In genomic region chr15:95802762-95803161, GRCm38 (mm10) we compare ENCODE assay signal across 9 mouse cellular contexts. TPM values are rescaled to one million over a fixed set of nuclear protein-coding genes. Genes with fewer than 3 reads are reported as not detected.
DNase-seq lines count a peak whose midpoint lies in the region; ATAC-seq and TF ChIP-seq lines count a peak whose summit lies in the region.
"Had no signal": no experiment of that assay in that cellular context is flagged by ENCODE, and none has a peak within 500 bp of the region (broad histone marks: within the 10 kb centered on the region; RNA-seq: fewer than 3 reads in every experiment).

No protein-coding gene starts in this region.

- TF ChIP-seq POLR2A in ES-Bruce4 (IDR thresholded peaks at IDR 0.05; ENCODE audit: insufficient read depth, low read length) = no peak

- no peak for TF ChIP-seq EP300 in ES-Bruce4 (IDR thresholded peaks at IDR 0.05; ENCODE audit: insufficient read depth, low read depth, low read length)

- TF ChIP-seq CTCF in ES-Bruce4 (IDR thresholded peaks at IDR 0.05; ENCODE audit: low read depth, low read length) = no peak
- TF ChIP-seq CTCF in kidney, postnatal 0 days (IDR thresholded peaks at IDR 0.05; ENCODE audit: low read depth) = no peak

- 80% methylated on average over 2 of the region's 2 CpGs for WGBS in forebrain, embryonic 11.5 days
- WGBS in forebrain, embryonic 10.5 days = 79% methylated on average over 2 of the region's 2 CpGs
- 40% methylated on average over 2 of the region's 2 CpGs for WGBS in kidney, postnatal 0 days

- H3K4me2 ChIP-seq in forebrain, embryonic 11.5 days (ENCODE audit: low read depth, low read length, severe bottlenecking) = no peak overlapping the region
- H3K4me2 ChIP-seq in kidney, postnatal 0 days (ENCODE audit: low read length) = no peak overlapping the region
- H3K4me2 ChIP-seq: forebrain, embryonic 15.5 days had no signal

- no peak for ATAC-seq in forebrain, embryonic 11.5 days (replicated peaks; ENCODE audit: low FRiP score)
- ATAC-seq in kidney, postnatal 0 days (replicated peaks; ENCODE audit: low FRiP score, low read depth) = no peak
- ATAC-seq: forebrain, embryonic 15.5 days had no signal

- DNase-seq in forebrain, embryonic 11.5 days (ENCODE audit: low spot score) = peak; percentile 18
- DNase-seq in forebrain, embryonic 10.5 days (ENCODE audit: extremely low spot score, low spot score) = no peak
- DNase-seq in fibroblast of lung, adult 2 months (ENCODE audit: low read depth) = peak; percentile 92
- peak; percentile 31 for DNase-seq in kidney, postnatal 0 days (ENCODE audit: low spot score)
- DNase-seq in right cerebral cortex, postnatal 36 days (ENCODE audit: low spot score in 2 of 2) = no peak
- no peak for DNase-seq in spleen, postnatal 14 days (ENCODE audit: low spot score in 2 of 2)
- DNase-seq in cerebellum, postnatal 4 days (ENCODE audit: low spot score in 2 of 2) = no peak

- H3K27ac ChIP-seq in forebrain, embryonic 11.5 days (ENCODE audit: low read depth, low read length) = no peak overlapping the region
- no peak overlapping the region for H3K27ac ChIP-seq in forebrain, embryonic 10.5 days
- H3K27ac ChIP-seq in ES-Bruce4 (ENCODE audit: insufficient read depth, low read length) = peak overlapping the region; percentile 15
- H3K27ac ChIP-seq in kidney, postnatal 0 days = no peak overlapping the region

- H3K36me3 ChIP-seq in forebrain, embryonic 11.5 days (ENCODE audit: control insufficient read depth, insufficient read depth, low read length) = no peaks in the 10 kb centered on the region
- H3K36me3 ChIP-seq in forebrain, embryonic 10.5 days (replicated peaks) = peaks cover 35% of the 10 kb centered on the region
- H3K36me3 ChIP-seq in ES-Bruce4 (ENCODE audit: control insufficient read depth, insufficient read depth, low read length, poor library complexity, severe bottlenecking) = no peaks in the 10 kb centered on the region
- no peaks in the 10 kb centered on the region; the same call in 1 of the 2 replicates for H3K36me3 ChIP-seq in kidney, postnatal 0 days (ENCODE audit: insufficient read depth, low read length)
- H3K36me3 ChIP-seq: forebrain, embryonic 15.5 days had no signal

- no peak overlapping the region for H3K4me3 ChIP-seq in forebrain, embryonic 11.5 days (ENCODE audit: low read depth, low read length)
- H3K4me3 ChIP-seq in forebrain, embryonic 10.5 days = no peak overlapping the region
- H3K4me3 ChIP-seq in ES-Bruce4 (ENCODE audit: low read depth, low read length) = no peak overlapping the region
- no peak overlapping the region for H3K4me3 ChIP-seq in kidney, postnatal 0 days (replicated peaks; ENCODE audit: low read depth, low read length)
- H3K4me3 ChIP-seq: forebrain, embryonic 15.5 days had no signal

- peaks cover 2% of the 10 kb centered on the region; the same call in 1 of the 2 replicates for H3K4me1 ChIP-seq in forebrain, embryonic 11.5 days (replicated peaks; ENCODE audit: control insufficient read depth, insufficient read depth, low read length)
- peaks cover 33% of the 10 kb centered on the region for H3K4me1 ChIP-seq in forebrain, embryonic 10.5 days
- peaks cover 6% of the 10 kb centered on the region for H3K4me1 ChIP-seq in ES-Bruce4 (ENCODE audit: control insufficient read depth, insufficient read depth, low read length)
- H3K4me1 ChIP-seq in kidney, postnatal 0 days (replicated peaks; ENCODE audit: insufficient read depth, low read length) = peaks cover 31% of the 10 kb centered on the region

- no peak overlapping the region for H3K9ac ChIP-seq in forebrain, embryonic 11.5 days (ENCODE audit: low read length)
- no peak overlapping the region for H3K9ac ChIP-seq in ES-Bruce4 (ENCODE audit: low read depth, poor library complexity, severe bottlenecking)
- no peak overlapping the region for H3K9ac ChIP-seq in kidney, postnatal 0 days (ENCODE audit: low read depth, low read length)
- H3K9ac ChIP-seq: forebrain, embryonic 15.5 days had no signal

- no peaks in the 10 kb centered on the region for H3K27me3 ChIP-seq in forebrain, embryonic 11.5 days (ENCODE audit: control insufficient read depth, insufficient read depth, low read length)
- H3K27me3 ChIP-seq in forebrain, embryonic 10.5 days (ENCODE audit: poor library complexity, severe bottlenecking) = no peaks in the 10 kb centered on the region
- no peaks in the 10 kb centered on the region for H3K27me3 ChIP-seq in ES-Bruce4 (ENCODE audit: control insufficient read depth, insufficient read depth, low read length, poor library complexity, severe bottlenecking)
- H3K27me3 ChIP-seq in kidney, postnatal 0 days (ENCODE audit: insufficient read depth, low read length) = no peaks in the 10 kb centered on the region
- H3K27me3 ChIP-seq: forebrain, embryonic 15.5 days had no signal

- no peaks in the 10 kb centered on the region for H3K9me3 ChIP-seq in forebrain, embryonic 11.5 days (ENCODE audit: control insufficient read depth, low read length)
- no peaks in the 10 kb centered on the region for H3K9me3 ChIP-seq in forebrain, embryonic 10.5 days
- H3K9me3 ChIP-seq in ES-Bruce4 (replicated peaks; ENCODE audit: control insufficient read depth, insufficient read depth, low read length, poor library complexity, severe bottlenecking) = no peaks in the 10 kb centered on the region
- H3K9me3 ChIP-seq in kidney, postnatal 0 days (replicated peaks; ENCODE audit: low read length) = no peaks in the 10 kb centered on the region
- H3K9me3 ChIP-seq: forebrain, embryonic 15.5 days had no signal

RNA-seq across cellular contexts. Expression of gene Ano6, which starts 12.1 kb away (rescaled TPM):
- polyA plus RNA-seq in forebrain, embryonic 11.5 days (2014; fragmentation: Nextera tagmentation; extraction: Ambion mirVana) = 38.0 and 40.3 TPM in 2 replicates
- 32.4 and 35.0 TPM in 2 replicates for polyA plus RNA-seq in forebrain, embryonic 10.5 days (2016; fragmentation: Nextera tagmentation; extraction: Ambion mirVana)
- polyA plus RNA-seq in ES-Bruce4 (2011; ENCODE audit: insufficient read depth, insufficient read length, low read depth, missing spikeins) = 36.9 and 42.5 TPM in 2 replicates
- polyA plus RNA-seq in kidney, postnatal 0 days (2015; fragmentation: Nextera tagmentation; extraction: Ambion mirVana) = 35.2 and 39.6 TPM in 2 replicates

Comparison
In these comparisons a context has a peak if more than half of its experiments do, and no peak if none do; other contexts are left out.
1. DNase-seq: peak in forebrain, embryonic 11.5 days (single experiment), fibroblast of lung, adult 2 months (single experiment) and kidney, postnatal 0 days (single experiment); none in forebrain, embryonic 10.5 days (single experiment), right cerebral cortex, postnatal 36 days (0 of 2), spleen, postnatal 14 days (0 of 2) and cerebellum, postnatal 4 days (0 of 2).